9 mouse cellular contexts compared by ENCODE assay signal in the genomic region with DNA sequence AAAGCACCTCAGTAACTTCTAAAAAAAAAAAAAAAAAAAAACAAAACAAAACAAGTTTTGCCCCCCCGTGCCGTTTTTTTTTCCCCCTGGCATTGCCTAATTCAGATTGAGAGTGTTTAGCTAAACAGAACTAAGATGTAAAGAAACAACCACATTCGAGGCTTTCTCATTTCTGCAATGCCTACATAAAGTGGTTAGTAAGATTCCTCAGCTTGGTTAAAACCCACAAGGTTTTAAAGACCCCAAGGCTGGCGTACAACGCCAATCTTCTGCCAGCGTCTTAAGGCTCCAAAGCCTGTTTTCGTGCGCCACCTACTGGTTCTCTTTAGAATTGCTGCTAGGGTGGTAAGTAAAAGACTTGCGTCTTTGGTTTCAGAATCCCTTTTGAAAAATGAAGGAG. TPM values are rescaled to one million over a fixed set of nuclear protein-coding genes. Genes with fewer than 3 reads are reported as not detected.
A peak's percentile ranks its signal among the peaks of the same experiment; 100 is the strongest.
DNase-seq lines count a peak whose midpoint lies in the region; ATAC-seq and TF ChIP-seq lines count a peak whose summit lies in the region.
"Had no signal": no experiment of that assay in that cellular context is flagged by ENCODE, and none has a peak within 500 bp of the region (broad histone marks: within the 10 kb centered on the region; RNA-seq: fewer than 3 reads in every experiment).

No protein-coding gene starts in this region.

- DNase-seq in A20 (ENCODE audit: low read depth, low spot score) (peak; percentile 85), ZHBTc4 (ENCODE audit: low read depth, low spot score) (peak; percentile 95)
- peak; percentile 50 for DNase-seq in gastrocnemius, postnatal 25 days
- DNase-seq in natural killer cell, adult 2 months (ENCODE audit: low spot score in 2 of 2), result peak; percentile 86 to 88
- peak; percentile 82 for DNase-seq in telencephalon, adult 2 months (ENCODE audit: low read depth, low spot score)

- H3K4me1 ChIP-seq in cortical plate, adult 2 months (ENCODE audit: control insufficient read depth, insufficient read depth, low read length), result 0 out of 2 replicates have a peak, but pooled peaks cover 1% of the 10 kb centered on the region
- peaks cover 38% of the 10 kb centered on the region for H3K4me1 ChIP-seq in intestine, postnatal 0 days (replicated peaks; ENCODE audit: control insufficient read depth, insufficient read depth, low read length)
- peaks cover 80% of the 10 kb centered on the region for H3K4me1 ChIP-seq in limb, embryonic 13.5 days

- no peak overlapping the region for H3K9ac ChIP-seq in intestine, postnatal 0 days (ENCODE audit: low read depth, low read length)
- no peak overlapping the region for H3K9ac ChIP-seq in limb, embryonic 13.5 days
- H3K9ac ChIP-seq: hindbrain, embryonic 15.5 days had no signal

- WGBS in intestine, postnatal 0 days, result 7% methylated on average over 9 of the region's 9 CpGs
- 9% methylated on average over 9 of the region's 9 CpGs for WGBS in limb, embryonic 13.5 days

- TF ChIP-seq CTCF in cortical plate, adult 2 months (IDR thresholded peaks at IDR 0.05; ENCODE audit: extremely low read depth, insufficient read depth, low read length), result peak; percentile 85
- TF ChIP-seq CTCF in intestine, postnatal 0 days (IDR thresholded peaks at IDR 0.05; ENCODE audit: low read depth), result peak; percentile 94

- no peak for ATAC-seq in intestine, postnatal 0 days
- no peak for ATAC-seq in limb, embryonic 13.5 days (ENCODE audit: low FRiP score, low read depth)

- no peak overlapping the region for H3K27ac ChIP-seq in cortical plate, adult 2 months (ENCODE audit: insufficient read depth, low read length)
- peak overlapping the region; percentile 92; the same call in 1 of the 2 replicates for H3K27ac ChIP-seq in intestine, postnatal 0 days (ENCODE audit: low read depth, low read length)
- no peak overlapping the region for H3K27ac ChIP-seq in limb, embryonic 13.5 days

- TF ChIP-seq POLR2A in cortical plate, adult 2 months (IDR thresholded peaks at IDR 0.05; ENCODE audit: extremely low read depth, insufficient read depth, low read length), result no peak

- peaks cover 26% of the 10 kb centered on the region for H3K36me3 ChIP-seq in intestine, postnatal 0 days (ENCODE audit: control insufficient read depth, insufficient read depth)
- H3K36me3 ChIP-seq in limb, embryonic 13.5 days, result peaks cover 18% of the 10 kb centered on the region
- H3K36me3 ChIP-seq: hindbrain, embryonic 15.5 days had no signal

- H3K4me2 ChIP-seq in intestine, postnatal 0 days (replicated peaks; ENCODE audit: low read depth), result peak overlapping the region; percentile 64
- peak overlapping the region; percentile 51 for H3K4me2 ChIP-seq in limb, embryonic 13.5 days (replicated peaks)

- H3K9me3 ChIP-seq in intestine, postnatal 0 days (ENCODE audit: control insufficient read depth), result no peaks in the 10 kb centered on the region
- no peaks in the 10 kb centered on the region for H3K9me3 ChIP-seq in limb, embryonic 13.5 days
- H3K9me3 ChIP-seq: hindbrain, embryonic 15.5 days had no signal

- no peaks in the 10 kb centered on the region for H3K27me3 ChIP-seq in intestine, postnatal 0 days (replicated peaks; ENCODE audit: control insufficient read depth, insufficient read depth, low read length)
- no peaks in the 10 kb centered on the region for H3K27me3 ChIP-seq in limb, embryonic 13.5 days
- H3K27me3 ChIP-seq: hindbrain, embryonic 15.5 days had no signal

- H3K4me3 ChIP-seq in cortical plate, adult 2 months (ENCODE audit: insufficient read depth, low read length), result no peak overlapping the region
- no peak overlapping the region for H3K4me3 ChIP-seq in intestine, postnatal 0 days (ENCODE audit: low read depth, low read length)
- H3K4me3 ChIP-seq in limb, embryonic 13.5 days, result no peak overlapping the region
- H3K4me3 ChIP-seq: hindbrain, embryonic 15.5 days had no signal

RNA-seq across cellular contexts. Expression of gene Klf3, which starts 10.2 kb away (rescaled TPM):
- polyA plus RNA-seq in cortical plate, adult 2 months (2012; rRNA removed), result 18.7 TPM in 2 replicates
- 10 to 100 TPM; 12.6 to 17.5 TPM for total RNA-seq in gastrocnemius, postnatal 25 days (2021)
- 76.9 and 79.3 TPM in 2 replicates for polyA plus RNA-seq in intestine, postnatal 0 days (2015; fragmentation: Nextera tagmentation; extraction: Ambion mirVana)
- 44.9 and 46.1 TPM in 2 replicates for polyA plus RNA-seq in limb, embryonic 13.5 days (2015; fragmentation: Nextera tagmentation; extraction: Ambion mirVana)
